Mouse (Mus musculus): ENCODE data around the gene Ndufa11. TPM values are rescaled to one million over a fixed set of nuclear protein-coding genes. Genes with fewer than 3 reads are reported as not detected.

Gene Ndufa11
- polyA plus RNA-seq, 1 experiment from 2014 or later = 678 TPM

GRCm38 (mm10) chr17:56763741-56764250 is 46.2 kb downstream of the Ndufa11 start:
- Histone ChIP-seq H3K27me3 (ENCODE audit: control insufficient read depth, insufficient read depth, low read length) (peaks cover 11% of the 10 kb centered on the region), H3K4me2 (replicated peaks) (peak overlapping the region; percentile 73), H3K4me3 (replicated peaks; ENCODE audit: low read length) (peak overlapping the region; percentile 64), H3K36me3 (replicated peaks; ENCODE audit: control insufficient read depth, insufficient read depth) (peaks cover 22% of the 10 kb centered on the region), H3K9ac (peak overlapping the region; percentile 77; the same call in 1 of the 2 replicates), H3K27ac (peak overlapping the region; percentile 93; the same call in 1 of the 2 replicates), H3K4me1 (replicated peaks; ENCODE audit: control insufficient read depth, insufficient read depth, low read length) (peaks cover 16% of the 10 kb centered on the region), H3K9me3 (ENCODE audit: control insufficient read depth, low read length) (no peaks in the 10 kb centered on the region)
- WGBS = 79% methylated on average over 8 of the region's 8 CpGs
- DNase-seq (ENCODE audit: low spot score) (no peak), ATAC-seq (ENCODE audit: low FRiP score) (no peak)

DNA sequence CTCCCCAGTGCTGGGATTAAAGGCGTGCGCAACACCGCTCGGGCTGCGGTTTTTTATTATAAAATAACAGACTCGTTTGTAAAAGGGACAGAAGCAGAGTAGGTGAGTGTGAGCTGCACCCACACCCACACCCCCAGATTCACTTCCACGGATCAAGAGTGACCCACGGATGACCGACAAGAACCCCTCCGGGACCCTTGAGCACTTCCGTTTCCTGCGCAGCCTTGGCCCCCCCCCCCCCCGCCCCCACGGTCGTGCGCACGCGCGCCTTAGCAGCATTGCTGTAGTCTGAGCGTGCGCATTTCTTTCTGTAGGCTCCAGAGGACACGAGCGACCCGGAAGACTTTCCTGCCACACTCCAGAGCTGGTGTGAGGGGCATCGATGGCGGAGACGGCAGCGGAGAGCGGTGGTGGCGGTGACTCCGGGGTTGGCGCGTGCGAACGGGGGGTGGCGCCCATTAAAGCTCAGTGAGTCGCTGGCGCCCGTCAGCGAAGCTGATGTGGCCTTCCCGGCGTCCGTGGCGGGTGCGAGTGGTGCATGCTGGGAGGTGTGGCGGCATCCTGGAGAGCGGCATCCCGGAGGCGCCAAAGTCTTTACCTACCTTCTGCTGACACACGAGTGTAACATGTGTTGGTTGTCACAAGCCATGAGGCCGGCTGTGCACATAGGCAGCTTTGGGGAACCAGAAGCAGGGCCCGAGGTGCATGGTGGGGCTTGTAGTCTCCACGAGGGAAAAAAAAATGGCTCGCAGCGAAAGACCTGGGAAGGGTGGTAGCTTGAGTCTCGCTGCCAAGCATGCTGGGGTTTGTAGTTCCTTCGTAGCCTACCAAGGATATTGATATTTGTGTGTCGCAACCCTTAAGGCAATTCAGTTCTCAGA is 47.1 kb downstream of the Ndufa11 start, which contains the start of gene Dus3l:
Dus3l (plus strand) TSS at position 284 of the 881 bp plus-strand sequence.
- Histone ChIP-seq H3K27ac (peak within 1 kb of the TSS; percentile 93), H3K4me1 (replicated peaks; ENCODE audit: control insufficient read depth, insufficient read depth, low read length) (peaks cover 16% of the 10 kb centered on the region), H3K4me2 (replicated peaks) (peak within 1 kb of the TSS; percentile 73), H3K9me3 (ENCODE audit: control insufficient read depth, low read length) (no peaks in the 10 kb centered on the region), H3K36me3 (replicated peaks; ENCODE audit: control insufficient read depth, insufficient read depth) (peaks cover 31% of the 10 kb centered on the region), H3K9ac (peak within 1 kb of the TSS; percentile 77), H3K27me3 (ENCODE audit: control insufficient read depth, insufficient read depth, low read length) (peaks cover 7% of the 10 kb centered on the region; the same call in 1 of the 2 replicates), H3K4me3 (replicated peaks; ENCODE audit: low read length) (peak within 1 kb of the TSS; percentile 64)
- ATAC-seq (ENCODE audit: low FRiP score) (peak; percentile 84), DNase-seq (ENCODE audit: low spot score) (peak; percentile 88)
- WGBS = 2% methylated on average over 57 of the region's 58 CpGs

GRCm38 (mm10) chr17:56765431-56765830 is 47.9 kb downstream of the Ndufa11 start:
- Histone ChIP-seq H3K27me3 (ENCODE audit: control insufficient read depth, insufficient read depth, low read length) (peaks cover 2% of the 10 kb centered on the region; the same call in 1 of the 2 replicates), H3K27ac (peak overlapping the region; percentile 93), H3K4me1 (replicated peaks; ENCODE audit: control insufficient read depth, insufficient read depth, low read length) (peaks cover 16% of the 10 kb centered on the region), H3K4me3 (replicated peaks; ENCODE audit: low read length) (peak overlapping the region; percentile 64), H3K9ac (peak overlapping the region; percentile 77), H3K4me2 (replicated peaks) (peak overlapping the region; percentile 73), H3K36me3 (replicated peaks; ENCODE audit: control insufficient read depth, insufficient read depth) (peaks cover 39% of the 10 kb centered on the region), H3K9me3 (ENCODE audit: control insufficient read depth, low read length) (no peaks in the 10 kb centered on the region)
- DNase-seq (ENCODE audit: low spot score) (no peak), ATAC-seq (ENCODE audit: low FRiP score) (peak; percentile 3; the same call in 1 of the 2 replicates)
- WGBS = 58% methylated on average over 12 of the region's 12 CpGs

DNA sequence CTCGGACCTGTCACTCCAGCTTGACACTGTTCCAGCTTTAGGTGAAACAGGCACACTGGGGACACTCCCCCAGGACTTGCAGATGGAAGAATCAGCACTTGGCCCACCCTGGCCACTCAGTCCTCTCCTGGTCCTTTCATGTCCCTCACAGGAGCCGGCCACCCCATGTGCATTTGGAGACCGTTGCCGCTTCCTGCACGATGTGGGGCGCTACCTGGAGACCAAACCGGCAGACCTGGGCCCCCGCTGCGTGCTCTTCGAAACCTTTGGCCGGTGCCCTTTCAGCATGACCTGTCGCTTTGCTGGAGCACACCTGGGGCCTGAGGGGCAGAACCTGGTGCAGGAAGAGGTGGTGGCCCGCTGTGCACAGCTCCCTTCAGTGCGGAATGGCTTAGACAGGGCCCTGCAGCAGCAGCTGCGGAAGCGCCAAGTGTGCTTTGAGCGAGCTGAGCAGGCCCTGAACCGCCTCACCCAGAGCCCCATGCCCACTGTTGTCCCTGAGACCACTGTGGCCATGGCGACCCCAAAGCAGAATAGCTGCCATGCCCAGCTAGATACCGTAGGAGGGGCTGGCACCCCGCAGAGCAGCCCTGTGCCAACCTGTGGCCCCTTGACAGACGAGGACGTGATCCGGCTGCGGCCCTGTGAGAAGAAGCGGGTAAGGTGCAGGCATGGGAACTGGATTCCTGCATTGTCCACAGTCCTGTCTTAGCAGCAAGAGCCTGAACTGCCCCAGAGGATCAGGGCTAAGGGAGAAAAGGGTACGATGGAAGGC is 49.3 kb downstream of the Ndufa11 start:
- no peak overlapping the region for H3K4me3 ChIP-seq (replicated peaks; ENCODE audit: low read length)
- no peak overlapping the region for H3K9ac ChIP-seq
- H3K4me2 ChIP-seq (replicated peaks) = no peak overlapping the region
- H3K36me3 ChIP-seq (replicated peaks; ENCODE audit: control insufficient read depth, insufficient read depth) = peaks cover 49% of the 10 kb centered on the region
- peaks cover 16% of the 10 kb centered on the region for H3K4me1 ChIP-seq (replicated peaks; ENCODE audit: control insufficient read depth, insufficient read depth, low read length)
- WGBS = 94% methylated on average over 27 of the region's 27 CpGs
- no peaks in the 10 kb centered on the region for H3K27me3 ChIP-seq (ENCODE audit: control insufficient read depth, insufficient read depth, low read length)
- H3K9me3 ChIP-seq (ENCODE audit: control insufficient read depth, low read length) = no peaks in the 10 kb centered on the region
- ATAC-seq (ENCODE audit: low FRiP score) (no peak), DNase-seq (ENCODE audit: low spot score) (no peak)
- no peak overlapping the region for H3K27ac ChIP-seq

DNA sequence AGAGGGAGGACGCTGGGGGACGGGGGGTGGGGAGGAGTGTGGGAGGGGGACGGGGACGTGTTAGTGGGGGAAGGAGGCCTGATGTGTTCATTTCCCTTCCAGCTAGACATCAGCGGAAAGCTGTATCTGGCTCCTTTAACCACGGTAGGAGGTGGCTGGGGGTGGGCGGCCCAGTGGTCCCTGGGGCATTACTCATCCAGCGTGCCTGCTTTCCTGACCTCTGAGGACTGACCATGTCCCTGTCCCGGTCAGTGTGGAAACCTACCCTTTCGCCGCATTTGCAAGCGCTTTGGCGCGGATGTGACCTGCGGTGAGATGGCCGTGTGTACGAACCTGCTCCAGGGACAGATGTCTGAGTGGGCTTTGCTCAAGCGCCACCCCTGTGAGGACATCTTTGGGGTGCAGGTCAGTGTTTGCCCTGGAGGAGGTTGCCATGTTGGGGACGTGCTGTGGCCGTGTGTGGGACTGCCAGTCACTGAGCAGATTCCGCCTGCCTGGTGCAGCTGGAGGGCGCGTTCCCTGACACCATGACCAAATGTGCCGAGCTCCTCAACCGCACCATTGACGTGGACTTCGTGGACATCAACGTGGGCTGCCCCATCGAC is 50.1 kb downstream of the Ndufa11 start:
- H3K36me3 ChIP-seq (replicated peaks; ENCODE audit: control insufficient read depth, insufficient read depth) = peaks cover 49% of the 10 kb centered on the region
- H3K9ac ChIP-seq = no peak overlapping the region
- no peak overlapping the region for H3K4me3 ChIP-seq (replicated peaks; ENCODE audit: low read length)
- no peaks in the 10 kb centered on the region for H3K9me3 ChIP-seq (ENCODE audit: control insufficient read depth, low read length)
- no peak for ATAC-seq (ENCODE audit: low FRiP score)
- 97% methylated on average over 29 of the region's 29 CpGs for WGBS
- peaks cover 12% of the 10 kb centered on the region for H3K4me1 ChIP-seq (replicated peaks; ENCODE audit: control insufficient read depth, insufficient read depth, low read length)
- no peak overlapping the region for H3K27ac ChIP-seq
- no peak overlapping the region for H3K4me2 ChIP-seq (replicated peaks)
- DNase-seq (ENCODE audit: low spot score) = no peak
- H3K27me3 ChIP-seq (ENCODE audit: control insufficient read depth, insufficient read depth, low read length) = no peaks in the 10 kb centered on the region

DNA sequence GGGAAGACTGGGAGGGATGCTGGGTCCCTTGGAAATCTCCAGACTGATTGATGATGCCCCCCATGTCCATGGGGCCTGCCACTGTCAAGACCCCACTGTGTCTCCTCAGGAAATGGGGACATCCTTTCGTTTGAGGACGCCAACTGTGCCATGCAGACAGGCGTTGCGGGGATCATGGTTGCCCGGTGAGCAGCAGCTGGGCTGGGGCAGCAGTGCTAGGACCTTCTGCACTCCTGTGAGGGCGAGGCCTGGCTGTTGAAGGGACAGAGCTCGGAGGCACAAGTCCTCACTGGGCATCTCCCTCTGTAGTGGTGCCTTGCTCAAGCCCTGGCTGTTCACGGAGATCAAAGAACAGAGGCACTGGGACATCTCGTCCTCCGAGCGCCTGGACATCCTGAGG is 51.4 kb downstream of the Ndufa11 start:
- Histone ChIP-seq H3K4me1 (replicated peaks; ENCODE audit: control insufficient read depth, insufficient read depth, low read length) (peaks cover 8% of the 10 kb centered on the region; the same call in 1 of the 2 replicates), H3K9ac (no peak overlapping the region), H3K27me3 (ENCODE audit: control insufficient read depth, insufficient read depth, low read length) (no peaks in the 10 kb centered on the region), H3K4me3 (replicated peaks; ENCODE audit: low read length) (no peak overlapping the region), H3K27ac (no peak overlapping the region), H3K4me2 (replicated peaks) (no peak overlapping the region), H3K9me3 (ENCODE audit: control insufficient read depth, low read length) (no peaks in the 10 kb centered on the region), H3K36me3 (replicated peaks; ENCODE audit: control insufficient read depth, insufficient read depth) (peaks cover 49% of the 10 kb centered on the region)
- ATAC-seq (ENCODE audit: low FRiP score) (no peak), DNase-seq (ENCODE audit: low spot score) (no peak)
- 92% methylated on average over 11 of the region's 11 CpGs for WGBS

DNA sequence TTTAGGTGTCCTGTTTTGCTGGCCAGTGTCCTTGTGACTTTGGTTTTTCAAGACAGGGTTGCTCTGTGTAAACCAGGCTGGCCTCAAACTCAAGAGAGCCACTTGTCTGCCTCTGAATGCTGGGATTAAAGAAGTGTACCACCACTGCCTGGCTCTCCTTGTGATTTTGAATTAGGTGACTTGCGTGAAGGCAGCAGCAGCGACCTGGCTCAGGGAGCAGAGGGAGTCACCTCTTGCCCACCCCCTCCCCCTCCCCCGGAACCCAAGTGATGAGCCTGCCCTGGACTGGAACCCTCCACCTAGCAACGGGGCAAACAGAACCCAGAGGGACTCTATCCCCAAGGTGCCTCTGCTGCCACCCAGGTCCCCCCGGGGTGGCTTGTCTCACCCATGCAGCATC is 52.4 kb downstream of the Ndufa11 start, which contains the start of gene Prr22:
Prr22 (plus strand) TSS at position 301 of the 400 bp plus-strand sequence.
- Histone ChIP-seq H3K4me2 (replicated peaks) (no peak within 1 kb of the TSS), H3K27me3 (ENCODE audit: control insufficient read depth, insufficient read depth, low read length) (no peaks in the 10 kb centered on the region), H3K4me3 (replicated peaks; ENCODE audit: low read length) (no peak within 1 kb of the TSS), H3K9ac (no peak within 1 kb of the TSS), H3K9me3 (ENCODE audit: control insufficient read depth, low read length) (no peaks in the 10 kb centered on the region), H3K4me1 (replicated peaks; ENCODE audit: control insufficient read depth, insufficient read depth, low read length) (peaks cover 5% of the 10 kb centered on the region; the same call in 1 of the 2 replicates), H3K27ac (no peak within 1 kb of the TSS), H3K36me3 (replicated peaks; ENCODE audit: control insufficient read depth, insufficient read depth) (peaks cover 49% of the 10 kb centered on the region)
- ATAC-seq (ENCODE audit: low FRiP score) = no peak
- 93% methylated on average over 5 of the region's 5 CpGs for WGBS
- no peak for DNase-seq (ENCODE audit: low spot score)

Measured in hindbrain, embryonic 14.5 days (tissue).